Mouse (Mus musculus): Measurements from ENCODE around the gene Bub1. TPM values are rescaled to one million over a fixed set of nuclear protein-coding genes. Genes with fewer than 3 reads are reported as not detected.

The Bub1 gene
- polyA plus RNA-seq, 1 experiment from 2014 or later = 4.5 TPM

GRCm38 (mm10) chr2:127754113-127754512 is 77.6 kb downstream of the Bub1 start:
- Histone ChIP-seq H3K27ac (no peak overlapping the region), H3K79me2 (ENCODE audit: inconsistent target) (no peaks in the 10 kb centered on the region), H3K4me3 (ENCODE audit: inconsistent target) (no peak overlapping the region), H3K36me3 (ENCODE audit: inconsistent target) (no peaks in the 10 kb centered on the region)
- 94% methylated on average over 4 of the region's 4 CpGs for WGBS (ENCODE audit: missing documents)

- Histone ChIP-seq H3K79me2 (ENCODE audit: inconsistent target) (no peaks in the 10 kb centered on the region), H3K4me3 (ENCODE audit: inconsistent target) (no peak overlapping the region), H3K27ac (no peak overlapping the region), H3K36me3 (ENCODE audit: inconsistent target) (no peaks in the 10 kb centered on the region)
- WGBS (ENCODE audit: missing documents) = 87% methylated on average over 10 of the region's 11 CpGs
Observed at GRCm38 (mm10) chr2:127751849-127752610, 79.6 kb downstream of the Bub1 start.

Other genes starting within 250 kb of the Bub1 start
- gene Zfp661, start 244.8 kb downstream of the Bub1 start, polyA plus RNA-seq (2018) = 1.2 to 1.7 TPM (median 1.4 TPM) in 3 replicates
- 23.5 to 46.2 TPM (median 34.0 TPM) in 3 replicates for gene Mrps5, start 244.6 kb downstream of the Bub1 start, polyA plus RNA-seq (2018)
- not detected in 3 replicates for gene Mal, start 175.2 kb downstream of the Bub1 start, polyA plus RNA-seq (2018)
- gene Mall, start 101.9 kb downstream of the Bub1 start, polyA plus RNA-seq (2018) = not detected in 3 replicates
- 5.9 to 6.7 TPM (median 6.6 TPM) in 3 replicates for gene Nphp1, start 43.0 kb downstream of the Bub1 start, polyA plus RNA-seq (2018)
- gene Mtln, start 39.4 kb downstream of the Bub1 start, polyA plus RNA-seq (2018) = 13.5 to 46.6 TPM (median 24.9 TPM) in 3 replicates
- gene Acoxl, start 7.0 kb upstream of the Bub1 start, polyA plus RNA-seq (2018) = not detected in 3 replicates